Mouse (Mus musculus) erythroblast, adult 5-6 weeks (primary cell): Measurements from ENCODE around the gene Hivep3. TPM values are rescaled to one million over a fixed set of nuclear protein-coding genes. Genes with fewer than 3 reads are reported as not detected.

Experiments used
- ATAC-seq: replicated peaks from 2 replicates; pipeline ENCODE4 v1.8.0; 2016; ENCODE audit warnings: moderate number of reproducible peaks, mild to moderate bottlenecking, moderate TSS enrichment, inconsistent platforms; ENCODE audit not compliant: poor library complexity, low FRiP score, severe bottlenecking
- total RNA-seq, 2 experiments: library from RNA; stranded (forward) in 1 of 2; stranded (reverse) in 1 of 2; fragments of 150-400 nt in 1 of 2; fragments of 200-764, 138-1000 nt in 1 of 2; gene quantifications; 2 replicates each; pipeline versions ENCODE4 v1.2.3 to v1.2.4; 2015 to 2017; ENCODE audit warnings: low replicate concordance in 2 of 2

Hivep3 gene
- total RNA-seq, 2 experiments from 2014 or later: under 0.01 to 0.51 TPM

- ATAC-seq: no peak
Observed at GRCm38 (mm10) chr4:120124656-120125055, 391.1 kb downstream of the Hivep3 start.

GRCm38 (mm10) chr4:120126047-120126446 is 392.5 kb downstream of the Hivep3 start:
- ATAC-seq: no peak

DNA sequence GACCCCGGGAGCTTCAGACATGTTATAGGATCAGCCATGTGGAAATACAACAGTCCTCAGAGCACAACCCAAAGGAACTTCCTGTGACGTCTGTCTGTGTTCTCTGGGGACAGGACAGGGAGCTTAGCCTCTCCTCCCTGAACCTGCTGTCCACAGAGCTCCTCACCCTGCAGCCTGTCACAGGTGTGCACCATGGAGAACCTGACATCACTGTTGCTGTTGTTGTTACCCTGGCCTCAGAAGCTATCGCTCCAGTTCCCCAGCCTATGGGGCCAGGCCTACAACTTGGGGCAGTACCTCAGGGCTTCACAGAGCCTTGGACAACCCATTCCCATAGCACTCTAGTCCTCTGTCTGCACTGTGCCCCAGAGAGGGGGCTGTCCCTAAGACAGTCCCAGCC is 393.7 kb downstream of the Hivep3 start:
- no peak for ATAC-seq

GRCm38 (mm10) chr4:120128033-120128432 is 394.4 kb downstream of the Hivep3 start:
- no peak for ATAC-seq

DNA sequence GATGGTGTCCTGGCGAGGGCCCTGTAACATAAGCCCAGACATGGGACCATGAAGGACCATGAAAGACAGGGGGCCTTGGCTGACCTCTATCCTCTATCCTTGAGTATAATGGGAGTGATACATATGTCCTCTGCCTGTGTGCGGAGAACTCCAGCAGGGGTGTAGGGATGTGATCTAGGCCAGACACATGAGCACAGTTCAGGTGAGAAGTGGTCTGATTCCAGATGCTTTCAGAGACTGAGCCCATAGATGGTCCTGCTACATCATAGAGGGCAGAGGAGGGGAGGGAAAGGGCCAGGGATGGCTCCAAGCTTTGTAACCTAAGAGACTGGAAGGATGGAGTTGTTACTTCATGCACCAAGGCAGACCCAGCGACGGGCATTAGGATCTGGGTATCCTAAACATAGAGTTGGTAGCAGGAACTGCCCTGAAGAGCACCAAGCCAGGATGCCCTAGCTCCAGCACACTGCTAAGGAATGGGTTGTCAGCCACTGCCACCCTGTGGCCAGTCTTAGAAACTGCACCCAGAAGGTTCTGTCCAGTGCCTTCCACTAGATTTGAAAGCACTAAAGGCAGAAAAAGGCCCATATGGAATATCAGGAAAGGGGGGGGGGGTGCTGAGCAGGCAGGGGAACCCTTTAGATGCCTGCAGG is 395.8 kb downstream of the Hivep3 start:
- peak; percentile 56; the same call in 1 of the 2 replicates for ATAC-seq

GRCm38 (mm10) chr4:120130926-120131325 is 397.3 kb downstream of the Hivep3 start:
- no peak for ATAC-seq

DNA sequence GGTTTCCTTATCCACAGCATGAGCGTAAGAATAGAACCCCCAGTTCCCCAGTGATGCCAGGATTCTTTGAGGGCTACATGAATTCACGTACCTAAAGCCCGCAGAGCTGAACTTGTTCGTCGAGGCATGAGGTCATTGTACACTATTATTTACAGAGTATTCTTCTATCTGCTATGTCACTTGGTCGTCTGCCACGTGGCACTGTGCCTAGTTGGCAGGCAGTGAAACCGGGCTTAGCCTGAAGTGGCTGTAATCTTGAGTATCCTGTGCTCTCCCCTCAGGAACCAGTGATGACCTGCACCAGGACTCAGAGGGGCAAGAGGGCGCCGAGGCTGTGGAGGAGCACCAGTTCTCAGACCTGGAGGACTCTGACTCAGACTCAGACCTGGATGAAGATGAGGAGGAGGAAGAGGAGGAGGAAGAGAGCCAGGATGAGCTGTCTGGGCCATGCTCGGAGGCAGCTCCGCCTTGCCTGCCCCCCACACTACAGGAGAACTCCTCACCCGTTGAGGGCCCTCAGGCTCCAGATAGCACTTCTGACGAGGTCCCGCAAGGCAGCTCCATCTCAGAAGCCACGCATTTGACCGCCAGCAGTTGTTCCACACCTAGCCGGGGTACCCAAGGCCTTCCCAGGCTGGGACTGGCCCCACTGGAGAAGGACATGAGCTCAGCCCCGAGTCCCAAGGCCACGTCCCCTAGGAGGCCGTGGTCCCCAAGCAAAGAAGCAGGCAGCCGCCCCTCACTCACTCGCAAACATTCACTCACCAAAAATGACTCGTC is 398.0 kb downstream of the Hivep3 start:
- no peak for ATAC-seq

DNA sequence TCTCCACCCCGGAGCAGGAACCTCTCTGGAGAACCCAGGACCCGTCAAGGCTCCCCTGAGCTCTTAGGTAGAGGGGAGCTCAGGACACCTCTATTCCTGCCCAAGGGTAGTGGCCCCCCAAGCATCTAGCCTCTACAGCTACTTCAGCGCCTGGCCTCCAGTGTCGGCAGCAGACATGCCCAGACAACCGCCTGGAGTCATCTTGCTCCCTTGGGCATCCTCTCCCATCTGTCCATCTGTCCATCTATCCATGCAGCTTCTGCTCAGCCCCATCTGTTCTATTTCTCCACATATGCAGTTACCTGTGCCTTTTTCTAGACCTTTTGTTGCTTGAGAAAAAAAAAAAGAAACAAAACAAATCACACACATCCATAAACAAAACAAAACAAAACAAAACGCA is 400.6 kb downstream of the Hivep3 start:
- no peak for ATAC-seq

DNA sequence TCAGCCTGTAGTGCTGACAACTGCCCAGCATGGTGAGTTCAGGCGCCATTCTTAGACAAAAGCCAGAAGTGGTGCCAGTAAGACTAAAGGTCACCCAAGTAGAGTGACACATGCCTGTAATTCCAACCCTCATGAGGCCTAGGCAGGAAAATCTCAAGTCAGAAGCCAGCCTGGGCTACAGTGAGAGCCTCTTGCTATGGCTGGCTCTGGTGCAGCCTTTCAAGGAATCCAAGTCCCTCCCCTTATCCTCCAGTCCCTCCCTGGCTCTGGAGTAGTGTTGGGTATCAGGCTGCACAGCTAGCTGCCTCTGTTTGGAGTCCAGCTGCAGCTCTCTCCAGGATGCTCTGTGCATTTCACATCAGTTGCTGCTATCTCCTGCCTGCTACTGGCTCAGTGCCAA is 408.2 kb downstream of the Hivep3 start:
- no peak for ATAC-seq

GRCm38 (mm10) chr4:120142905-120143304 is 409.3 kb downstream of the Hivep3 start:
- no peak for ATAC-seq

GRCm38 (mm10) chr4:120144343-120144742 is 410.8 kb downstream of the Hivep3 start:
- no peak for ATAC-seq

GRCm38 (mm10) chr4:120145931-120146330 is 412.3 kb downstream of the Hivep3 start:
- no peak for ATAC-seq

DNA sequence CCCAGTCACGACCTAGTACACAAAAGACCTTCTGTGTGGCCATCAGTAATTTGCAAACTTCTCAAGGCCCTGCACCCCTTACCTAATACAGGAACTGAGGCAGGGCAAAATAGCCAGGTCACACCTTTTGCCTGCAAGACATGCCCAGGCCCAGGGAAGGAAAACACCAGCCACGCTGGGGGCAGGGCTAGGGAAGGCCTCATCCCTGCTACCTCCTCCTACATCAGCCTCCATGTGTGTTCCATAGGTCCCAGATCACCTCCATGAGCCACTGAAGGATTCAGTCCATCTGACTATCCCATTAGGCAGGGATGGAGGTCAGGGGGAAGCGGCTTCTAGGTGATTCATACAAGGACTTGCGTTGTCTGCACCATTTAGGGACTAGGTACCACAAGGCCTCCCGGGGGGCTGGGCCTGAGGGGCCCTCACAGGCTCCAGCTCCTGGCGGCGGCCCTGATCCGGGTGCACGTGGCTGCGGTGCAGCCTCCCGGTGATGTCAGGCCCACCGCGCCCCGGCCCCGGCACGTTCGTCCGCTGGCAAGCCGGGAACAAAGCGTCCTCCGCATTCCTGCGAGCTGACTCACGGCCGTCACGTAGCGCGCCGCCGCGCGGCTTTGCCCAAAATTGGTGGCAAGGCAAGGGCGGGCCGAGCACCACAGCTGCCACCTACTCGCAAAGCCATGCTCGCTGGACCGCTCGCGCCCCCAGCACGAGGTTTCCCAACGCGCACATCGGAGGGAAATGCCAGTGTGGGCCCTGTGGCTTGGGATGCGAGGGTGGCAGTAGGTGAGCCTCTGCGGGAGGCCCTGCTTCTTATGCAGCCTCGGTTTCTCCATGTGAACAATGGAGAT is 414.9 kb downstream of the Hivep3 start:
- no peak for ATAC-seq

DNA sequence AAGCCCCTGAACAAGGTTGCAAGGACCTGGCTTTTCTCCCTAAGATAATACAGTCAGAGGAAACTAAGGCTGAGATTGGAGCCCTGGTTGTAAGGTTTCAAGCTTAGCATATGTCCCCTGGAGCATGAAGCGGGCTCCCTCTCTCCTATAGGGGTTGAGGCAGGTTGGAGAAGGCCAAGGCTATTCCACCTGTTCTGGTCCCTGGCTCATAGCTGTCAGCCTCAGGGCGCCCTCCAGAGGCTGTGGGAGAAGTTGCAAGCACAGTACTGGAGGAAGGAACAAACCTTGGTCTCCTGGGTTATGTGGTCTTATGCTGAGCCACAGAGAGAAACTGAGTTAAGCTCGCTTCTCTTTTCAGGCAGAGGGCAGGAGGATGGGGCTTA is 415.5 kb downstream of the Hivep3 start:
- ATAC-seq: no peak

GRCm38 (mm10) chr4:120150345-120150920 is 416.8 kb downstream of the Hivep3 start:
- no peak for ATAC-seq

- no peak for ATAC-seq
Observed at GRCm38 (mm10) chr4:120151906-120152305, 418.3 kb downstream of the Hivep3 start.

GRCm38 (mm10) chr4:120152648-120153047 is 419.1 kb downstream of the Hivep3 start:
- ATAC-seq: no peak

- ATAC-seq: no peak
Observed at GRCm38 (mm10) chr4:120153736-120154135, 420.2 kb downstream of the Hivep3 start.

GRCm38 (mm10) chr4:120158714-120159310 is 425.2 kb downstream of the Hivep3 start:
- no peak for ATAC-seq
